Mouse (Mus musculus) ES-Bruce4 (cell line): ENCODE data around the gene Gm11627. TPM values are rescaled to one million over a fixed set of nuclear protein-coding genes. Genes with fewer than 3 reads are reported as not detected.

Source experiments
- H3K27ac ChIP-seq: 2 replicates; pipeline ENCODE4 v1.5.1; 2012; ENCODE audit warnings: low read length, inconsistent platforms; ENCODE audit not compliant: insufficient read depth
- H3K27me3 ChIP-seq: 2 replicates; pipeline ENCODE4 v1.6.1; 2012; ENCODE audit warnings: mild to moderate bottlenecking, low read length, inconsistent platforms; ENCODE audit not compliant: control insufficient read depth, poor library complexity, insufficient read depth, severe bottlenecking
- H3K36me3 ChIP-seq: 2 replicates; pipeline ENCODE4 v1.6.1; 2012; ENCODE audit warnings: inconsistent platforms, mild to moderate bottlenecking, low read length, moderate library complexity; ENCODE audit not compliant: control insufficient read depth, poor library complexity, insufficient read depth, severe bottlenecking
- H3K4me1 ChIP-seq: one replicate; pipeline ENCODE4 v1.8.1; 2011; ENCODE audit warnings: low read length; ENCODE audit not compliant: control insufficient read depth, insufficient read depth
- H3K4me3 ChIP-seq: 2 replicates; pipeline ENCODE4 v1.5.1; 2011; ENCODE audit warnings: low read depth, mild to moderate bottlenecking, low read length
- H3K9ac ChIP-seq: 2 replicates; pipeline ENCODE4 v1.6.1; 2012; ENCODE audit warnings: low read depth, mild to moderate bottlenecking, inconsistent platforms; ENCODE audit not compliant: poor library complexity, severe bottlenecking
- H3K9me3 ChIP-seq: replicated peaks from 2 replicates; pipeline ENCODE4 v1.6.1; 2012; ENCODE audit warnings: mild to moderate bottlenecking, low read length, inconsistent platforms; ENCODE audit not compliant: control insufficient read depth, poor library complexity, insufficient read depth, severe bottlenecking
- CTCF ChIP-seq: IDR thresholded peaks from one replicate; pipeline ENCODE4 v1.8.1; 2011; ENCODE audit warnings: low read depth, low read length
- EP300 ChIP-seq: IDR thresholded peaks from 2 replicates; pipeline ENCODE4 v1.6.1; 2011; ENCODE audit warnings: low read depth, low read length; ENCODE audit not compliant: insufficient read depth
- POLR2A ChIP-seq: IDR thresholded peaks from one replicate; pipeline ENCODE4 v1.8.1; 2011; ENCODE audit warnings: low read length; ENCODE audit not compliant: insufficient read depth
- polyA plus RNA-seq: library from polyadenylated mRNA; stranded (reverse); fragments of >200 nt; gene quantifications from 2 replicates; pipeline ENCODE4 v1.2.4, GENCODE M21; 2011; ENCODE audit warnings: low read depth; ENCODE audit not compliant: missing spikeins, insufficient read depth, insufficient read length

Gene Gm11627
- polyA plus RNA-seq, 1 experiment = 3.8 TPM

- no peak for TF ChIP-seq CTCF
- no peak for TF ChIP-seq EP300
- no peak for TF ChIP-seq POLR2A
- H3K4me1 ChIP-seq = no peaks in the 10 kb centered on the region
Measured at GRCm38 (mm10) chr11:102604010-102604584, 24.8 kb upstream of the Gm11627 start, which contains the start of gene Fzd2. Fzd2 (plus strand) TSS chr11:102604396.

GRCm38 (mm10) chr11:102603496-102603850 is 24.2 kb upstream of the Gm11627 start:
- H3K27me3 ChIP-seq = peaks cover 2% of the 10 kb centered on the region; the same call in 1 of the 2 replicates
- H3K36me3 ChIP-seq = no peaks in the 10 kb centered on the region; the same call in 1 of the 2 replicates
- peak overlapping the region; percentile 75; the same call in 1 of the 2 replicates for H3K4me3 ChIP-seq
- peak overlapping the region; percentile 64 for H3K9ac ChIP-seq
- TF ChIP-seq POLR2A (no peak), EP300 (no peak), CTCF (no peak)
- H3K9me3 ChIP-seq = no peaks in the 10 kb centered on the region
- peak overlapping the region; percentile 62 for H3K27ac ChIP-seq
- no peaks in the 10 kb centered on the region for H3K4me1 ChIP-seq

More at GRCm38 (mm10) chr11:102604010-102604584, 24.8 kb upstream of the Gm11627 start, which contains the start of gene Fzd2:
- H3K36me3 ChIP-seq = no peaks in the 10 kb centered on the region; the same call in 1 of the 2 replicates
- peak within 1 kb of the TSS; percentile 75 for H3K4me3 ChIP-seq
- H3K9me3 ChIP-seq = no peaks in the 10 kb centered on the region
- H3K27me3 ChIP-seq = peaks cover 2% of the 10 kb centered on the region; the same call in 1 of the 2 replicates
- peak within 1 kb of the TSS; percentile 62 for H3K27ac ChIP-seq
- H3K9ac ChIP-seq = peak within 1 kb of the TSS; percentile 64

- TF ChIP-seq POLR2A (no peak), CTCF (no peak), EP300 (no peak)
- Histone ChIP-seq H3K27ac (peak overlapping the region; percentile 82), H3K4me3 (peak overlapping the region; percentile 6), H3K27me3 (peaks cover 2% of the 10 kb centered on the region; the same call in 1 of the 2 replicates), H3K36me3 (no peaks in the 10 kb centered on the region; the same call in 1 of the 2 replicates), H3K9me3 (no peaks in the 10 kb centered on the region), H3K4me1 (no peaks in the 10 kb centered on the region), H3K9ac (peak overlapping the region; percentile 64)
Measured at GRCm38 (mm10) chr11:102602816-102603495, 23.7 kb upstream of the Gm11627 start.

- Histone ChIP-seq H3K4me3 (no peak overlapping the region), H3K9ac (no peak overlapping the region), H3K36me3 (no peaks in the 10 kb centered on the region), H3K4me1 (peaks cover 3% of the 10 kb centered on the region), H3K27me3 (no peaks in the 10 kb centered on the region), H3K27ac (no peak overlapping the region), H3K9me3 (no peaks in the 10 kb centered on the region)
- no peak for TF ChIP-seq POLR2A
- TF ChIP-seq CTCF = peak; percentile 56
Measured at GRCm38 (mm10) chr11:102599912-102600311, 20.7 kb upstream of the Gm11627 start.

GRCm38 (mm10) chr11:102595341-102595820 is 16.1 kb upstream of the Gm11627 start:
- H3K9me3 ChIP-seq = no peaks in the 10 kb centered on the region
- peak overlapping the region; percentile 31 for H3K9ac ChIP-seq
- peaks cover 6% of the 10 kb centered on the region for H3K4me1 ChIP-seq
- TF ChIP-seq POLR2A (no peak), CTCF (no peak), EP300 (no peak)
- no peak overlapping the region for H3K4me3 ChIP-seq
- H3K36me3 ChIP-seq = no peaks in the 10 kb centered on the region
- no peaks in the 10 kb centered on the region for H3K27me3 ChIP-seq
- H3K27ac ChIP-seq = peak overlapping the region; percentile 82

- Histone ChIP-seq H3K4me3 (no peak overlapping the region), H3K27ac (no peak overlapping the region), H3K27me3 (no peaks in the 10 kb centered on the region), H3K9me3 (0 out of 2 replicates have a peak, but pooled peaks cover 3% of the 10 kb centered on the region), H3K9ac (no peak overlapping the region), H3K4me1 (peaks cover 2% of the 10 kb centered on the region), H3K36me3 (no peaks in the 10 kb centered on the region)
- no peak for TF ChIP-seq EP300
- peak; percentile 28 for TF ChIP-seq CTCF
Measured at GRCm38 (mm10) chr11:102587554-102587953, 8.3 kb upstream of the Gm11627 start.
